In the genomic region with DNA sequence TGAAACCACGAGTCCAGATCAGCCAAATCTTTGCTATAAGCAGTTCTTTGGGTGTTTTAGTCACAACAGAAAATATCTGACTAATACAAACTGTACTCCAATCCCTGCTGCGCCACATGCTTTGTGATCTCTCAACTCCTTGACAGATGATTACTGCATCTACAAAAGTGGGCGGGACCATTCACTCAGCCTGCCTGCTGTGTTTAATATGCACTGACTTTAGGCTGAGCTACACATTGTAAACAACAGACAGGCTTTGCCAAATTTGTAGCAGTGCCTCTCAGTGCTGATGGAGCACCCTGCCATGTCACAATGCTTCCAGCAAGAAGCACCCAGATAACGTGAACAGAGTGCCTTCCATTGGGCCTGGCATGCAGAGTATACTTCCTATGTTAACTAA, we compare ENCODE assay signal across 40 mouse cellular contexts. TPM values are rescaled to one million over a fixed set of nuclear protein-coding genes. Genes with fewer than 3 reads are reported as not detected.
"Had no signal": no experiment of that assay in that cellular context is flagged by ENCODE, and none has a peak within 500 bp of the region (broad histone marks: within the 10 kb centered on the region; RNA-seq: fewer than 3 reads in every experiment).

No protein-coding gene starts in this region.

- H3K4me3 ChIP-seq: heart, embryonic 10.5 days; heart, embryonic 13.5 days; heart, embryonic 15.5 days; hindbrain, embryonic 13.5 days; hindbrain, embryonic 15.5 days; kidney, embryonic 15.5 days; left cerebral cortex, adult 2 months; limb, embryonic 10.5 days; limb, embryonic 12.5 days; liver, embryonic 13.5 days; liver, embryonic 15.5 days had no signal

- H3K9me3 ChIP-seq: heart, embryonic 10.5 days; heart, embryonic 13.5 days; heart, embryonic 15.5 days; hindbrain, embryonic 13.5 days; hindbrain, embryonic 15.5 days; kidney, embryonic 15.5 days; limb, embryonic 10.5 days; limb, embryonic 12.5 days; liver, embryonic 13.5 days; liver, embryonic 15.5 days had no signal

- ATAC-seq: hindbrain, postnatal 0 days; intestine, embryonic 16.5 days; liver, postnatal 0 days had no signal

- H3K36me3 ChIP-seq: heart, embryonic 10.5 days; heart, embryonic 13.5 days; heart, embryonic 15.5 days; hindbrain, embryonic 13.5 days; hindbrain, embryonic 15.5 days; kidney, embryonic 15.5 days; limb, embryonic 10.5 days; limb, embryonic 12.5 days; liver, embryonic 13.5 days; liver, embryonic 15.5 days had no signal

- H3K27ac ChIP-seq: heart, embryonic 10.5 days; heart, embryonic 13.5 days; heart, embryonic 15.5 days; hindbrain, embryonic 13.5 days; hindbrain, embryonic 15.5 days; hindbrain, postnatal 0 days; kidney, embryonic 15.5 days; kidney, postnatal 0 days; left cerebral cortex, adult 2 months; limb, embryonic 10.5 days; limb, embryonic 12.5 days; liver, embryonic 13.5 days; liver, embryonic 15.5 days had no signal

- H3K4me2 ChIP-seq: heart, embryonic 13.5 days; heart, embryonic 15.5 days; hindbrain, embryonic 13.5 days; hindbrain, embryonic 15.5 days; kidney, embryonic 15.5 days; limb, embryonic 12.5 days; liver, embryonic 11.5 days; liver, embryonic 13.5 days; liver, embryonic 15.5 days had no signal

- H3K4me1 ChIP-seq: heart, embryonic 13.5 days; heart, embryonic 15.5 days; hindbrain, embryonic 13.5 days; hindbrain, embryonic 15.5 days; kidney, embryonic 15.5 days; limb, embryonic 10.5 days; limb, embryonic 12.5 days; liver, embryonic 13.5 days; liver, embryonic 15.5 days had no signal

- H3K27me3 ChIP-seq: heart, embryonic 13.5 days; heart, embryonic 15.5 days; hindbrain, embryonic 13.5 days; hindbrain, embryonic 15.5 days; kidney, embryonic 15.5 days; limb, embryonic 12.5 days; liver, embryonic 13.5 days; liver, embryonic 15.5 days had no signal

- H3K9ac ChIP-seq: heart, embryonic 13.5 days; heart, embryonic 15.5 days; hindbrain, embryonic 13.5 days; hindbrain, embryonic 15.5 days; kidney, embryonic 15.5 days; limb, embryonic 12.5 days; liver, embryonic 13.5 days; liver, embryonic 15.5 days; liver, postnatal 0 days had no signal

- DNase-seq: gastrocnemius, postnatal 14 days; heart, adult 18-20 months; heart, postnatal 14 days; heart, postnatal 36 days; kidney, adult 11 months; kidney, adult 2 months; kidney, adult 9 months; kidney, postnatal 14 days; kidney, postnatal 36 days; layer of hippocampus, adult 9-11 months; liver; liver, embryonic 13.5 days; liver, postnatal 0 days had no signal

RNA-seq across cellular contexts. Expression of a gene that starts 58.1 kb away (rescaled TPM):
- total RNA-seq: gastrocnemius, adult 8-10 months; gastrocnemius, postnatal 14 days; gastrocnemius, postnatal 4 days; granulocyte monocyte progenitor cell, adult 5-6 weeks; heart, adult 18-20 months; heart, adult 8-10 months; heart, postnatal 14 days; heart, postnatal 36 days; hematopoietic stem cell, adult 5-6 weeks; layer of hippocampus, adult 18-20 months; layer of hippocampus, adult 8-10 months; layer of hippocampus, postnatal 25 days; left cerebral cortex, adult 2 months; left cerebral cortex, postnatal 14 days; left cerebral cortex, postnatal 36 days had no signal
- polyA plus RNA-seq: heart, embryonic 10.5 days; heart, embryonic 13.5 days; heart, postnatal 0 days; hindbrain, embryonic 11.5 days; hindbrain, embryonic 13.5 days; kidney, embryonic 15.5 days; limb, embryonic 10.5 days; limb, embryonic 12.5 days; limb, embryonic 14.5 days; liver, embryonic 11.5 days; liver, embryonic 13.5 days; liver, embryonic 15.5 days; liver, postnatal 0 days had no signal
